Mouse (Mus musculus) left cerebral cortex, postnatal 10 days (tissue): Measurements from ENCODE around the gene Sema6d. TPM values are rescaled to one million over a fixed set of nuclear protein-coding genes. Genes with fewer than 3 reads are reported as not detected.

ENCODE experiments used
- DNase-seq, 2 experiments: peaks; one replicate each; pipeline ENCODE4 v3.0.0; 2021 to 2022; ENCODE audit warnings: low spot score in 2 of 2, mixed read lengths in 1 of 2; ENCODE audit errors: extremely low spot score in 1 of 2
- intact Hi-C: fragments of 180-260 bp; cut with DNase I; formaldehyde crosslinking; loops from one replicate; pipeline ENCODE4 v1.15.1; 2025
- total RNA-seq, 2 experiments: library from RNA; stranded (reverse); gene quantifications; 2 replicates each; pipeline ENCODE4 v1.2.3; 2021

Gene Sema6d
- total RNA-seq, 2 experiments from 2014 or later, result 71.8 to 78.0 TPM

GRCm38 (mm10) chr2:124369291-124369690 lies 279.5 kb downstream of the Sema6d start:
- intact Hi-C loops, result no loop called here
- DNase-seq, result no peak

DNA sequence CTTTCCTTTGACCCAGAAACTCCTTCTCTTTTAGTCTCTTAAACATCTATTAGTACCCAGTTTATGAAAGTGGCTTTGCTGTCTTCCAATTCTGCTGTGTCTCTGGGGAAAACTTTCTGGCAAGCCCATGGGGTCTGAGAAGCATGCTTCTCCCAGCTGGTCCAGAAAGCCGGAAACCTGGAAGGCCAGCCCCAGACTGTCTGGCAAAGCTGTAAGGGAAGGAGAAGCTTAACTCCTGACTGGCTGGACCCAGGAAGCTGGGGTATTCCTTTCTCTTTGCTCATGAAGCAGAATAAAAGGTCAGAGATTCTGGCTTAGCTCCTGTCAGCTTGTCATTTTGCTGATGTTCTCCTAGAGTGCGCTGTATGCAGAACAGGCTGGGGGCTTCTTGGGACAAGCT lies 280.2 kb downstream of the Sema6d start:
- DNase-seq, result peak; percentile 29 to 78
- intact Hi-C loops, result no loop called here

DNA sequence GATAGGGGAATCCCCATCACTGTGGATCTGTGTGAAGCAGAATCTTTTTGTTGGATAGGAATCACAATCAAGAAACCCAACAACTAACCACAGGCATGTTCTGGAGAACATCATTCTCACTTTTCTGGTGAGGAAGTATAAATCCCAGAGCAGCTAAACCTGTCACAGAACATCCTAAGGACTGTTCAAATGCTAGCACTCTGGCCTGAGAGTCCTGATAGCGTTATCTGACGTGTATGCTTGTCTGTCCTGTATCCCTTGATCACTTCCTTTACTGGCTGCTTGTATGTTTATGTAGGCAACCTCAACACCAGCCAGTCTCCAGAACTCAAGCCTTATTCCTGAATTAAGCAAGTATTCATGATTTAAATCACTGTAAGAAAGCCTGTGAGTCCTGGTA lies 281.6 kb downstream of the Sema6d start:
- intact Hi-C loops, result no loop called here
- DNase-seq, result no peak

DNA sequence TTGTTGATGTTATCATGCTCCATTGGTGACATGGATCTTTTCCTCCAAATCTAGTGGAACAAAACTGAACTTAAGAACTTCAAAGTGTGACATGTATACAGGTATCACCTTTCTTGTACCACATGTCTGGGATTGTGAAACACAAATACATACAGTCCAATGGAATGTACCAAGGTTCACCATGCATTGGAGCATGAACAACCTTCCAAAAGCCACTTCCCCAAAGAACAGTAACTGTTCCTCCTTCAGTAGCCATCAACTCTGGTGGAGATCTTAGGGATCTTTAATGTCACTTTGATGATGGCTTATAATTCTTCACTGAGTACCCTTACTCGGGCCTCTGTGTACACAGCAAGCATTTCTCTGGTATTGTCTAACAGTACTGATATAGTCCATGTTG lies 295.3 kb downstream of the Sema6d start:
- no peak for DNase-seq
- intact Hi-C loops, result no loop called here

GRCm38 (mm10) chr2:124385722-124386121 lies 296.0 kb downstream of the Sema6d start:
- intact Hi-C loops, result no loop called here
- no peak for DNase-seq

DNA sequence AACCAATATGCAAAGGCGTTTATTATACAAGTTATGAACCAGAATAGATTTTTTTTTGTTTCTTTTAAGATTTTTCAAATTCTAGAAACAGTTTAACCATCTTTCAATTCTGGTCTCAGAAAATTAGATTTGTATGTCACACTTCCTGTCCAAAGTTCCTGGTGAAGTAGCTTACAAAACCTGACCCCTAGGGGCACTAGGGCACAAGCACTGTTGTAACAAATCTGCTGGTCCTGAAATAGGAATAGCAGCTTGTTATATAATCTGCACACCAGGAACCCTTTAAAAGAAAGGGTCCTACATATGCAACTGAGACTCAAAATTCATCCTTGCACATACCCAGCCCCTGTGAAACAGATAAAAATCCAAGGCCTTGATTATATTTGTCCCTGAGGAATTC lies 298.5 kb downstream of the Sema6d start:
- DNase-seq, result no peak
- intact Hi-C loops, result no loop called here

DNA sequence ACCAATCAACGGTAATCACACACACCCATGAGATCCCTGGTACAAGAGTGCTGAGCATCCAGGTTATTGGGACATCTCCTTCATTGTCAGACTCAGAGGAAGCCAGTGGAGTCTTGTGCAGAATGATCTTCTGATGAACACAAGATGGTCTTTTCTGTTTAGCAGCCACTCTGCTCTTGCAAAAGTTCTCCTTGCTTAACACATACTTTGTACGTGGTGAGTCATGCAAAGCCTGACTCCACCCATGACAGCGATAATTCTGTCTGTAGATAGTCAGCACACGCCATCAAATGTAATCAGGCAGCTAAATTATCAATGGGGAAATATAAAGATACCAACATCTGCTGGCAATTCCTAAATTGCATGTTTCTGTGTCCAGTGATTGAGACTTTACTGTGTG lies 307.0 kb downstream of the Sema6d start:
- intact Hi-C loops, result no loop called here
- no peak for DNase-seq

GRCm38 (mm10) chr2:124397304-124397703 lies 307.5 kb downstream of the Sema6d start:
- no peak for DNase-seq
- intact Hi-C loops, result no loop called here

- DNase-seq, result no peak
- intact Hi-C loops, result no loop called here
Observed at GRCm38 (mm10) chr2:124399611-124400010, 309.8 kb downstream of the Sema6d start.

DNA sequence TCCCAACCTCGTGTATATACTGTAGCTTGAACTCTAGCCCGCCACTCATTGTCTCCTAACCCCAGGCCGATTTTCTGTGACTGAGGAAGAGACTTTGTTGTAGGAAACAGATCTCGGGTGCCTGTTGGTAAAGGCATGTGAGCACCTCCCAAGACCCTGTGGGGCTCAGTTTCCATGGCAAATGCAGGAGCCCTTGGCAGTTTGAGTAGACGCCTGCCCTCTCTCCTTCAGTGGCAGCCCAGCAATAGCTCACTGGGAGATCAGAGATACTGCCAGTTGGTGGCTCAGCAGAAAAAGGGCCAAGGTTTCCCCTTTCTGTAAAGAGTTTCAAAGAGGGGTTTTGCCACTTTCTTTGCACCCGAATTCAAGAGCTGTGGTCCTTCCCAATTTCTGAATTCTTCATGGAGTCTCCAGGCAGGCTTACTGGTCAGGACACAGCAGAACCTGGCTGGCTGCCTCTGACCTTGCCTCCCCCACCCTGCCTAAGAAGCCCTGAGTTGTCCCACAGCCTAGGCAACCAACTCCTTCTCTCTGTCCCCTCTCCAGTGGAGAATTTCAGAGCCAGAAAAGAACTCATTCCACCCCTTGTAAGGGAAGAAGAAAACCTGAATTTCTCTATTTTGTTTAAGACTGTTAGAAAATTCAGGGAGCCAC lies 312.1 kb downstream of the Sema6d start:
- intact Hi-C loops, result no loop called here
- peak in 1 of 2 experiments; percentile 25 for DNase-seq

DNA sequence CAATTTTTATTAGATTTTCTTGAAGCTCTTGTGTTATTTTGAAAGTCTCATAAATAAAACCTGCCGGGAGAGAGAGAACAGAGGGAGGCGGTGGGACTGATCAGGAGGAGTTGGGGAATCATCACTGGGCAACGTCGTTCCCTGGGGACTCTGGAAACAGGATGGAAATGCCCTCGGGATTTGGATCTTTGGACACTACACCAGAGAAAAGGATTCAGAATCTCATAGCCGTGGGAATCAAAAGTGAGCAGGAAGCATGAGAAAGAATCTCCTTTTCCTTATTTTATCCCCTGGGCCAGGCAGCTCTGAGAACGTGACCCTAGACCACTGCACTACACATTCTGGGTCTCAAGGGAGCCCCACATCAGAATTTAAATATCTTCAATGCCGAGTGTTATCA lies 313.8 kb downstream of the Sema6d start:
- peak in 1 of 2 experiments; percentile 51 for DNase-seq
- intact Hi-C loops, result no loop called here

DNA sequence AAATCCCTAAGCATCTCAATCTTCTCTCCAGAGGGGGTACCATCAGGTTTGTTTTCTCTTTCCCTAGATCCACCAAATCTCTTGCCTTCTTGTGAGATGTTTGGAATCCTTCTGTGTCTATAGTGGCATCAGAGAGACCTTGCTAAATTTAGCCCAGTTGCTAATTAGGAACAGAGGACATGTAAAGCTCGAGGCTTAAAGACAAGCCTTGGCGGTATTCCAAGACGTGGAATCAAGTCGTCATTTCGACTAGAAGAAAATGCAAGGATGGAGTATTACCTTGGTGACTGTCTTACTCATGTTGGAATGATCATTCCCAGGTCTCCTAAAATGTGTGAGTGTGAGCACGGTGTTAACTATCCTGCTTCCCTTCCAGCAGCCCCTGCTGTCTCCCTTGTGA lies 314.2 kb downstream of the Sema6d start:
- intact Hi-C loops, result no loop called here
- no peak for DNase-seq

DNA sequence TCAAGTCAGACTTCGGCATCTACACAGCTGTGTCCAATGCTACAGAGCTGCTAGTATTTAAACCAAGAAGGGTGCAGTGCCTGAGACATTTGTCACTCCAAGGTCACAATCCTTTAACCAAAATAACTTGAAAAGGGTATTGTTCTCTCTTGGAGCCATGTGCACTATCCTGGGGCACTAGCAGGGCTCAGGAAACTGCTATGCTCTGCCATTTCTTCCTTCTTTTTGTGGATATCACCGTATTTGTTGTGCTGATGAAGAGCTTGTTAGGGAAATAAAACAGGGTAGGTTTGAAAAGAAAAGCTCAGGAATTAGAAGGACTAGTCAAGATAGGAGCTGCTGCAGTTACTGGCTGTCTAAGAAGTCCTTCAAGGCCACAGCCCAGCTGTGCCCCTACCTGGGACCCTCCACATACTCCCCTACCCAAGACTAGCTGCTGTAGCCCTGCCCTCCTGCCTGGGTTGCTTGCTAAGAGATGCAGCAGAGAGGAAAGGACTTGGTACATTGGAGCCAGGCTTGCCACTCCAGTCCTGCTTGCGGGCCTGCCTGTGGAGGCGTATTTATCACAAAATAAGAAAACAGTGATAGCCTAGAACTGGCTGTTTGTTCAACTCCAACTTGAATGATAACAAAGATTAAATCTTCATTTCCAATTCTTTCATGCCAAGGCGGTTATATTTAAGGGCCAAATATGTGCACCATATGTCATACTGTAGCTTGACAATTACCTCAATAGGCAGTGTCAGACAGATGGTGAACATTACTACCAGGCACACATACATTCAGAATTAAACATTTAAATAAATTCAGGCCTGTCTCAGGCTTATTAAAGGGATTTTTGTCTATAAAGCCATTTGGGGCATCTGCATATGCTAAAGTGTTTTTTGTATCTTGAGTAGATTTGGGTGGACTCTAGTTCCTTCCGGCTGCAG lies 315.1 kb downstream of the Sema6d start:
- DNase-seq, result no peak
- intact Hi-C loops, result no loop called here

GRCm38 (mm10) chr2:124408956-124409355 lies 319.2 kb downstream of the Sema6d start:
- no peak for DNase-seq

GRCm38 (mm10) chr2:124416730-124417129 lies 327.0 kb downstream of the Sema6d start:
- intact Hi-C loops, result no loop called here
- no peak for DNase-seq

More at GRCm38 (mm10) chr2:124408956-124409355, 319.2 kb downstream of the Sema6d start:
- intact Hi-C loops, result no loop called here

GRCm38 (mm10) chr2:124418319-124418718 lies 328.6 kb downstream of the Sema6d start:
- no peak for DNase-seq
- intact Hi-C loops, result no loop called here

DNA sequence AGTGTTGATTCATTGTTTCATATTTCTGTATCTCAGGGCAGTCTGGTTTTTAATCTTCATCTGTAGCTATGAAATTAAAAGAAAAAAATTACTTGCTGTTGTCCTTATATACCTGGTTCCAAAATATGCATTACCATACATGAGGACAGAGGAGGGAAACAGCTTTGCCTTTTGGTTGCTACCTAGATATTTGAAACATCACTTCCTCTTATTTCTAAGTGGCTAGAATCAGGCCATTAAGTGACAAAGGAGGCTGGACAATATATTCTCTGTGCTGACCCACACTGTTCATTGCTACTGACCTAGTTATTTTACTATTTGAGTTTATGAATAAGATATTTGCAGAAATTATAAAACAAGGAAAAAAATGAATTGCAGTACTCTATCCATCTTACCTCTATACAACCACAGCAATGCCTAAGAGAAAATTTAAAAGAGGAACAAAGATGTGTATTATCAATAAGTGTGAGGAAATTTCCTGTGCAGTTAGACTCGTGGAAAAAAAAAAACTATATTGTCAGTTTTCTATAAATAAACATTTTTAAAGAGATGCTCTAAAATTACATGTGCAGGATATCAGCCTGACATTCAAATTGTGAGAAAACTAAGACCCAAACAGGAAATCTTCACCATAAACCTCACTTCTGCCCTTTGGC lies 330.5 kb downstream of the Sema6d start:
- intact Hi-C loops, result no loop called here

GRCm38 (mm10) chr2:124429744-124430143 lies 340.0 kb downstream of the Sema6d start:
- peak in 1 of 2 experiments; percentile 16 for DNase-seq
- intact Hi-C loops, result no loop called here

More for the DNA sequence above, 330.5 kb downstream of the Sema6d start:
- no peak for DNase-seq

- intact Hi-C loops, result no loop called here
- no peak for DNase-seq
Observed at GRCm38 (mm10) chr2:124430708-124431107, 340.9 kb downstream of the Sema6d start.
